Mouse (Mus musculus): ENCODE results near the gene Lrguk. TPM values are rescaled to one million over a fixed set of nuclear protein-coding genes. Genes with fewer than 3 reads are reported as not detected.

Lrguk gene
- polyA plus RNA-seq, 2 experiments from 2014 or later: not detected

GRCm38 (mm10) chr6:34148021-34148420, 118.8 kb downstream of the Lrguk start:
- no peak for ATAC-seq

GRCm38 (mm10) chr6:34148639-34149038, 119.4 kb downstream of the Lrguk start:
- ATAC-seq: no peak

- no peak for ATAC-seq
These were observed 119.8 kb downstream of the Lrguk start for GRCm38 (mm10) chr6:34149066-34149465.

- no peak for ATAC-seq
These were observed 120.6 kb downstream of the Lrguk start for GRCm38 (mm10) chr6:34149821-34150220.

- ATAC-seq: no peak
These were observed 124.1 kb downstream of the Lrguk start for GRCm38 (mm10) chr6:34153069-34154052.

- no peak for ATAC-seq
These were observed 125.0 kb downstream of the Lrguk start for GRCm38 (mm10) chr6:34154202-34154601.

- ATAC-seq: no peak
These were observed 126.0 kb downstream of the Lrguk start for GRCm38 (mm10) chr6:34155137-34155804.

- ATAC-seq: peak; percentile 82
These were observed 126.8 kb downstream of the Lrguk start for GRCm38 (mm10) chr6:34156057-34156456.

- no peak for ATAC-seq
These were observed 127.8 kb downstream of the Lrguk start for GRCm38 (mm10) chr6:34156841-34157748.

GRCm38 (mm10) chr6:34159998-34160815, 131.0 kb downstream of the Lrguk start:
- ATAC-seq: no peak

- no peak for ATAC-seq
These were observed 131.6 kb downstream of the Lrguk start for GRCm38 (mm10) chr6:34160816-34161310.

- ATAC-seq: no peak
These were observed 132.3 kb downstream of the Lrguk start for GRCm38 (mm10) chr6:34161511-34161910.

GRCm38 (mm10) chr6:34162607-34163006, 133.4 kb downstream of the Lrguk start:
- ATAC-seq: no peak

- no peak for ATAC-seq
These were observed 133.8 kb downstream of the Lrguk start for GRCm38 (mm10) chr6:34163014-34163413.

GRCm38 (mm10) chr6:34168834-34169233, 139.6 kb downstream of the Lrguk start:
- no peak for ATAC-seq

GRCm38 (mm10) chr6:34170844-34171494, 141.7 kb downstream of the Lrguk start:
- no peak for ATAC-seq

GRCm38 (mm10) chr6:34171748-34172457, 142.7 kb downstream of the Lrguk start:
- ATAC-seq: no peak

GRCm38 (mm10) chr6:34173251-34173650, 144.0 kb downstream of the Lrguk start:
- no peak for ATAC-seq

GRCm38 (mm10) chr6:34174715-34175114, 145.5 kb downstream of the Lrguk start:
- no peak for ATAC-seq

All from CD4-positive, CD25-positive, alpha-beta regulatory T cell, adult 4 months (primary cell).